Mouse (Mus musculus) forebrain, embryonic 10.5 days (tissue): ENCODE measurements around the gene Clic5. TPM values are rescaled to one million over a fixed set of nuclear protein-coding genes. Genes with fewer than 3 reads are reported as not detected.

Source experiments
- DNase-seq: peaks from one replicate; pipeline ENCODE4 v3.0.0-alpha.2; 2017; ENCODE audit warnings: low spot score; ENCODE audit errors: extremely low spot score
- H3K27ac ChIP-seq: fragments of 300-500 bp; sonication (generic); 2 replicates; pipeline ENCODE4 v1.5.1; 2016; ENCODE audit warnings: mild to moderate bottlenecking
- H3K27me3 ChIP-seq: fragments of 300-500 bp; sonication (generic); 2 replicates; pipeline ENCODE4 v1.6.1; 2016; ENCODE audit warnings: mild to moderate bottlenecking; ENCODE audit not compliant: poor library complexity, severe bottlenecking
- H3K36me3 ChIP-seq: fragments of 300-500 bp; sonication (generic); replicated peaks from 2 replicates; pipeline ENCODE4 v1.6.1; 2016; ENCODE audit warnings: mild to moderate bottlenecking, moderate library complexity
- H3K4me1 ChIP-seq: fragments of 300-500 bp; sonication (generic); 2 replicates; pipeline ENCODE4 v1.6.1; 2016
- H3K4me3 ChIP-seq: fragments of 300-500 bp; sonication (generic); 2 replicates; pipeline ENCODE4 v1.5.1; 2016; ENCODE audit warnings: mild to moderate bottlenecking, moderate library complexity
- H3K9me3 ChIP-seq: fragments of 300-500 bp; sonication (generic); 2 replicates; pipeline ENCODE4 v1.6.1; 2016; ENCODE audit warnings: mild to moderate bottlenecking, moderate library complexity
- WGBS: fragments of 180-500 bp; shearing (Covaris S2); methylation state at CpG from one replicate; pipeline ENCODE4 v1.1.7; 2016; 5-methylcytosine and 5-hydroxymethylcytosine counted together
- polyA plus RNA-seq: library from polyadenylated mRNA; unstranded; fragments of >200 nt; fragmentation: Nextera tagmentation; extraction: Ambion mirVana; gene quantifications from 2 replicates; pipeline ENCODE4 v1.2.1, GENCODE M21; 2016

The Clic5 gene
- polyA plus RNA-seq, 1 experiment from 2014 or later = 0.12 TPM

GRCm38 (mm10) chr17:44205562-44205961 is 17.2 kb downstream of the Clic5 start:
- no peak overlapping the region for H3K4me3 ChIP-seq
- WGBS = 84% methylated on average over 3 of the region's 3 CpGs
- no peaks in the 10 kb centered on the region for H3K9me3 ChIP-seq
- H3K27me3 ChIP-seq = no peaks in the 10 kb centered on the region
- no peaks in the 10 kb centered on the region for H3K4me1 ChIP-seq
- H3K27ac ChIP-seq = no peak overlapping the region
- no peak for DNase-seq
- H3K36me3 ChIP-seq = no peaks in the 10 kb centered on the region

GRCm38 (mm10) chr17:44208900-44209299 is 20.5 kb downstream of the Clic5 start:
- 80% methylated on average over 4 of the region's 4 CpGs for WGBS
- H3K4me3 ChIP-seq = no peak overlapping the region
- H3K27me3 ChIP-seq = no peaks in the 10 kb centered on the region
- H3K36me3 ChIP-seq = no peaks in the 10 kb centered on the region
- H3K4me1 ChIP-seq = no peaks in the 10 kb centered on the region
- no peak for DNase-seq
- no peaks in the 10 kb centered on the region for H3K9me3 ChIP-seq
- no peak overlapping the region for H3K27ac ChIP-seq

GRCm38 (mm10) chr17:44212960-44213619 is 24.7 kb downstream of the Clic5 start:
- H3K4me1 ChIP-seq = no peaks in the 10 kb centered on the region
- H3K27ac ChIP-seq = no peak overlapping the region
- no peaks in the 10 kb centered on the region for H3K27me3 ChIP-seq
- H3K9me3 ChIP-seq = no peaks in the 10 kb centered on the region
- no peak for DNase-seq
- H3K4me3 ChIP-seq = no peak overlapping the region
- no peaks in the 10 kb centered on the region for H3K36me3 ChIP-seq
- WGBS = 89% methylated on average over 5 of the region's 5 CpGs

GRCm38 (mm10) chr17:44215196-44215799 is 26.9 kb downstream of the Clic5 start:
- no peak for DNase-seq
- 89% methylated on average over 9 of the region's 9 CpGs for WGBS
- Histone ChIP-seq H3K27ac (no peak overlapping the region), H3K9me3 (no peaks in the 10 kb centered on the region), H3K36me3 (no peaks in the 10 kb centered on the region), H3K4me1 (no peaks in the 10 kb centered on the region), H3K27me3 (no peaks in the 10 kb centered on the region), H3K4me3 (no peak overlapping the region)

- WGBS = 92% methylated on average over 2 of the region's 2 CpGs
- Histone ChIP-seq H3K4me3 (no peak overlapping the region), H3K27me3 (no peaks in the 10 kb centered on the region), H3K4me1 (no peaks in the 10 kb centered on the region), H3K27ac (no peak overlapping the region), H3K9me3 (no peaks in the 10 kb centered on the region), H3K36me3 (no peaks in the 10 kb centered on the region)
- DNase-seq = no peak
Observed at GRCm38 (mm10) chr17:44217185-44217584, 28.8 kb downstream of the Clic5 start.

- Histone ChIP-seq H3K4me1 (no peaks in the 10 kb centered on the region), H3K4me3 (no peak overlapping the region), H3K27me3 (no peaks in the 10 kb centered on the region), H3K9me3 (no peaks in the 10 kb centered on the region), H3K27ac (no peak overlapping the region), H3K36me3 (no peaks in the 10 kb centered on the region)
- 98% methylated on average over 2 of the region's 2 CpGs for WGBS
- no peak for DNase-seq
Observed at GRCm38 (mm10) chr17:44219943-44220342, 31.6 kb downstream of the Clic5 start.

GRCm38 (mm10) chr17:44228428-44228827 is 40.0 kb downstream of the Clic5 start:
- H3K27ac ChIP-seq = no peak overlapping the region
- no peaks in the 10 kb centered on the region for H3K27me3 ChIP-seq
- no peaks in the 10 kb centered on the region for H3K36me3 ChIP-seq
- H3K9me3 ChIP-seq = no peaks in the 10 kb centered on the region
- H3K4me1 ChIP-seq = no peaks in the 10 kb centered on the region
- WGBS = 94% methylated on average over 5 of the region's 5 CpGs
- no peak for DNase-seq
- no peak overlapping the region for H3K4me3 ChIP-seq

- no peak overlapping the region for H3K27ac ChIP-seq
- no peaks in the 10 kb centered on the region for H3K36me3 ChIP-seq
- 89% methylated on average over 10 of the region's 10 CpGs for WGBS
- no peak overlapping the region for H3K4me3 ChIP-seq
- DNase-seq = no peak
- H3K4me1 ChIP-seq = no peaks in the 10 kb centered on the region
- no peaks in the 10 kb centered on the region for H3K9me3 ChIP-seq
- no peaks in the 10 kb centered on the region for H3K27me3 ChIP-seq
Observed at GRCm38 (mm10) chr17:44230083-44230482, 41.7 kb downstream of the Clic5 start.

- peaks cover 6% of the 10 kb centered on the region for H3K9me3 ChIP-seq
- H3K27me3 ChIP-seq = peaks cover 6% of the 10 kb centered on the region
- 23% methylated on average over 10 of the region's 10 CpGs for WGBS
- peaks cover 17% of the 10 kb centered on the region for H3K4me1 ChIP-seq
- H3K27ac ChIP-seq = peak overlapping the region; percentile 75
- peak; percentile 25 for DNase-seq
- peak overlapping the region; percentile 31 for H3K4me3 ChIP-seq
- H3K36me3 ChIP-seq = no peaks in the 10 kb centered on the region
Observed at GRCm38 (mm10) chr17:44239030-44239721, 50.8 kb downstream of the Clic5 start.

- Histone ChIP-seq H3K4me3 (no peak overlapping the region), H3K27ac (no peak overlapping the region), H3K4me1 (peaks cover 23% of the 10 kb centered on the region), H3K9me3 (peaks cover 6% of the 10 kb centered on the region), H3K36me3 (no peaks in the 10 kb centered on the region), H3K27me3 (peaks cover 22% of the 10 kb centered on the region)
- WGBS = 100% methylated on average over 2 of the region's 2 CpGs
- DNase-seq = no peak
Observed at GRCm38 (mm10) chr17:44240742-44241141, 52.4 kb downstream of the Clic5 start.

GRCm38 (mm10) chr17:44244096-44244495 is 55.7 kb downstream of the Clic5 start:
- peaks cover 20% of the 10 kb centered on the region for H3K4me1 ChIP-seq
- H3K4me3 ChIP-seq = no peak overlapping the region
- no peak overlapping the region for H3K27ac ChIP-seq
- 20% methylated on average over 5 of the region's 5 CpGs for WGBS
- H3K36me3 ChIP-seq = no peaks in the 10 kb centered on the region
- DNase-seq = no peak
- peaks cover 6% of the 10 kb centered on the region for H3K9me3 ChIP-seq
- H3K27me3 ChIP-seq = peaks cover 23% of the 10 kb centered on the region

GRCm38 (mm10) chr17:44244625-44245024 is 56.2 kb downstream of the Clic5 start:
- H3K27ac ChIP-seq = no peak overlapping the region
- H3K4me3 ChIP-seq = no peak overlapping the region
- DNase-seq = no peak
- peaks cover 23% of the 10 kb centered on the region for H3K27me3 ChIP-seq
- H3K4me1 ChIP-seq = peaks cover 15% of the 10 kb centered on the region
- H3K36me3 ChIP-seq = no peaks in the 10 kb centered on the region
- WGBS = 16% methylated on average over 7 of the region's 7 CpGs
- peaks cover 6% of the 10 kb centered on the region for H3K9me3 ChIP-seq

- Histone ChIP-seq H3K4me3 (no peak overlapping the region), H3K4me1 (peaks cover 11% of the 10 kb centered on the region), H3K27ac (no peak overlapping the region), H3K9me3 (peaks cover 8% of the 10 kb centered on the region), H3K27me3 (peaks cover 23% of the 10 kb centered on the region), H3K36me3 (no peaks in the 10 kb centered on the region)
- WGBS = 81% methylated on average over 9 of the region's 9 CpGs
- DNase-seq = no peak
Observed at GRCm38 (mm10) chr17:44246153-44246700, 57.8 kb downstream of the Clic5 start.
